Mouse (Mus musculus) c-Kit-positive CD71-negative TER-119-negative erythroid progenitor cells, embryonic 14.5 days (primary cell): ENCODE measurements around the gene Cngb1.
A peak's percentile ranks its signal among the peaks of the same experiment; 100 is the strongest.
"Not testable (repeated sequence)": the region's sequence is repeated elsewhere in the genome, so short reads cannot be mapped to it uniquely, and the experiment has no call there.

Experiments used
- DNase-seq: peaks from one replicate; pipeline ENCODE4 v3.0.0-alpha.2; 2013; ENCODE audit warnings: low read depth

Gene Cngb1

GRCm38 (mm10) chr8:95245180-95245579 lies 61.2 kb downstream of the Cngb1 start:
- no peak for DNase-seq

GRCm38 (mm10) chr8:95243853-95244252 lies 62.5 kb downstream of the Cngb1 start:
- DNase-seq: no peak

GRCm38 (mm10) chr8:95242826-95243571 lies 63.4 kb downstream of the Cngb1 start:
- DNase-seq: no peak

GRCm38 (mm10) chr8:95242099-95242825 lies 64.1 kb downstream of the Cngb1 start:
- DNase-seq: no peak

GRCm38 (mm10) chr8:95235683-95236082 lies 70.7 kb downstream of the Cngb1 start:
- DNase-seq: peak; percentile 63

- DNase-seq: not testable (repeated sequence)
Observed at GRCm38 (mm10) chr8:95230086-95230485, 76.3 kb downstream of the Cngb1 start.

GRCm38 (mm10) chr8:95227151-95227468 lies 79.3 kb downstream of the Cngb1 start:
- no peak for DNase-seq

GRCm38 (mm10) chr8:95226251-95227150 lies 79.9 kb downstream of the Cngb1 start:
- no peak for DNase-seq

- DNase-seq: no peak
Observed at GRCm38 (mm10) chr8:95223969-95224368, 82.4 kb downstream of the Cngb1 start.

- DNase-seq: no peak
Observed at GRCm38 (mm10) chr8:95221045-95221444, 85.3 kb downstream of the Cngb1 start.

- DNase-seq: no peak
Observed at GRCm38 (mm10) chr8:95220571-95220998, 85.8 kb downstream of the Cngb1 start.

GRCm38 (mm10) chr8:95219623-95220022 lies 86.8 kb downstream of the Cngb1 start:
- DNase-seq: no peak

GRCm38 (mm10) chr8:95215709-95216360 lies 90.5 kb downstream of the Cngb1 start:
- no peak for DNase-seq

GRCm38 (mm10) chr8:95209924-95210323 lies 96.5 kb downstream of the Cngb1 start:
- no peak for DNase-seq

GRCm38 (mm10) chr8:95205946-95206345 lies 100.4 kb downstream of the Cngb1 start:
- no peak for DNase-seq

GRCm38 (mm10) chr8:95204039-95204380 lies 102.4 kb downstream of the Cngb1 start:
- peak; percentile 66 for DNase-seq

GRCm38 (mm10) chr8:95203326-95204038 lies 102.9 kb downstream of the Cngb1 start:
- DNase-seq: no peak

- DNase-seq: no peak
Observed at GRCm38 (mm10) chr8:95202649-95203275, 103.6 kb downstream of the Cngb1 start, which contains the start of gene Kifc3. Gene Kifc3 (minus strand): TSS chr8:95202812.

GRCm38 (mm10) chr8:95202056-95202570 lies 104.3 kb downstream of the Cngb1 start:
- no peak for DNase-seq

GRCm38 (mm10) chr8:95201491-95201890 lies 104.9 kb downstream of the Cngb1 start:
- no peak for DNase-seq

- DNase-seq: no peak
Observed at GRCm38 (mm10) chr8:95200001-95200405, 106.4 kb downstream of the Cngb1 start.
